Mouse (Mus musculus) lung, embryonic 14.5 days (tissue): Measurements from ENCODE around the gene Lbp. TPM values are rescaled to one million over a fixed set of nuclear protein-coding genes. Genes with fewer than 3 reads are reported as not detected.
A peak's percentile ranks its signal among the peaks of the same experiment; 100 is the strongest.

Source experiments
- ATAC-seq: fragments of 200-750 bp; cut with Nextera tagmentation; 2 replicates; pipeline ENCODE4 v1.8.0; 2017; ENCODE audit warnings: mild to moderate bottlenecking, moderate TSS enrichment, moderate library complexity; ENCODE audit not compliant: insufficient read depth
- DNase-seq: peaks from one replicate; pipeline ENCODE4 v3.0.0-alpha.2; 2015
- H3K27ac ChIP-seq: fragments of 300-500 bp; sonication (generic); 2 replicates; pipeline ENCODE4 v1.5.1; 2014; ENCODE audit warnings: low read depth, mild to moderate bottlenecking, moderate library complexity
- H3K27me3 ChIP-seq: fragments of 300-500 bp; sonication (generic); 2 replicates; pipeline ENCODE4 v1.6.1; 2014; ENCODE audit warnings: low read length, control low read depth; ENCODE audit not compliant: insufficient read depth
- H3K36me3 ChIP-seq: fragments of 300-500 bp; sonication (generic); 2 replicates; pipeline ENCODE4 v1.6.1; 2014; ENCODE audit warnings: control low read depth; ENCODE audit not compliant: insufficient read depth
- H3K4me1 ChIP-seq: fragments of 300-500 bp; sonication (generic); 2 replicates; pipeline ENCODE4 v1.6.1; 2014; ENCODE audit warnings: antibody characterized with exemption, control low read depth; ENCODE audit not compliant: insufficient read depth
- H3K4me2 ChIP-seq: fragments of 300-500 bp; sonication (generic); 2 replicates; pipeline ENCODE4 v1.6.1; 2014; ENCODE audit warnings: mild to moderate bottlenecking
- H3K4me3 ChIP-seq: fragments of 300-500 bp; sonication (generic); 2 replicates; pipeline ENCODE4 v1.5.1; 2014; ENCODE audit warnings: low read depth, low read length
- H3K9ac ChIP-seq: fragments of 300-500 bp; sonication (generic); 2 replicates; pipeline ENCODE4 v1.6.1; 2014
- H3K9me3 ChIP-seq: fragments of 300-500 bp; sonication (generic); 2 replicates; pipeline ENCODE4 v1.6.1; 2016; ENCODE audit warnings: low read depth, low read length, control low read depth
- CTCF ChIP-seq: IDR thresholded peaks from 2 replicates; pipeline ENCODE4 v1.5.1; 2016; ENCODE audit warnings: antibody characterized with exemption, low read depth
- WGBS: fragments of 180-500 bp; shearing (Covaris S2); extraction: QIAGEN DNeasy Blood & Tissue Kit; methylation state at CpG from one replicate; pipeline ENCODE4 v1.1.7; 2014; 5-methylcytosine and 5-hydroxymethylcytosine counted together
- polyA plus RNA-seq: library from polyadenylated mRNA; unstranded; fragments of >200 nt; fragmentation: Nextera tagmentation; extraction: Ambion mirVana; gene quantifications from 2 replicates; pipeline ENCODE4 v1.2.1, GENCODE M21; 2014

Gene Lbp
- polyA plus RNA-seq, 1 experiment from 2014 or later, result 9.9 TPM

- ATAC-seq (peak; percentile 89), DNase-seq (peak; percentile 67)
- no peak overlapping the region for H3K9ac ChIP-seq
Measured at GRCm38 (mm10) chr2:158324531-158325190, 18.4 kb downstream of the Lbp start.

GRCm38 (mm10) chr2:158325609-158326008, 19.3 kb downstream of the Lbp start:
- Histone ChIP-seq H3K27me3 (no peaks in the 10 kb centered on the region), H3K4me2 (no peak overlapping the region), H3K4me3 (no peak overlapping the region), H3K36me3 (no peaks in the 10 kb centered on the region), H3K4me1 (peaks cover 3% of the 10 kb centered on the region; the same call in 1 of the 2 replicates), H3K27ac (no peak overlapping the region), H3K9me3 (no peaks in the 10 kb centered on the region), H3K9ac (no peak overlapping the region)
- DNase-seq (no peak), ATAC-seq (no peak)
- no peak for TF ChIP-seq CTCF
- 86% methylated on average over 8 of the region's 8 CpGs for WGBS

More at GRCm38 (mm10) chr2:158324531-158325190, 18.4 kb downstream of the Lbp start:
- WGBS, result 59% methylated on average over 10 of the region's 10 CpGs
- H3K36me3 ChIP-seq, result no peaks in the 10 kb centered on the region
- no peak overlapping the region for H3K4me3 ChIP-seq
- peaks cover 3% of the 10 kb centered on the region; the same call in 1 of the 2 replicates for H3K4me1 ChIP-seq
- H3K27me3 ChIP-seq, result no peaks in the 10 kb centered on the region
- no peak overlapping the region for H3K4me2 ChIP-seq
- no peaks in the 10 kb centered on the region for H3K9me3 ChIP-seq
- no peak overlapping the region for H3K27ac ChIP-seq
- no peak for TF ChIP-seq CTCF

DNA sequence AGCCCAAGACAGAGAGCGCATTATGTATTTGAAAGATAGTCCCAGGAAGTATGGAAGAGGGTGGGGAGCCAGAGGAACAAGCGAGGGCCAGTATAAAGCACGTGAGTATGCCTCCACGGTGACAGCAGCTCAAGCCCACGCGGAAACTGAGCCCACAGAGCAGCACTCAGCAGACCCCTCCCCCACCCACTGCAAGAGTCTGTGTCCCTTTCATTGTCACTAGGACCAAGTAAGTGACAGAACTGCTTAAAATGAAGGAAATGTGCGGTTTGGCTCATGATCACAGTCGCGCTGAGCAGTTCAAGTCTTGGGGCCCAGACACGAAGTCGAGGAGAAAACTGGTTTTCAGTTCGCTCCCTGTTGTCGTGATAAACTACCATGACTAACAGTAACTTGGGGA, 28.1 kb downstream of the Lbp start:
- Histone ChIP-seq H3K9ac (no peak overlapping the region), H3K4me3 (no peak overlapping the region), H3K4me1 (no peaks in the 10 kb centered on the region), H3K4me2 (no peak overlapping the region), H3K36me3 (no peaks in the 10 kb centered on the region), H3K27ac (no peak overlapping the region), H3K27me3 (no peaks in the 10 kb centered on the region), H3K9me3 (no peaks in the 10 kb centered on the region)
- TF ChIP-seq CTCF, result no peak
- ATAC-seq (no peak), DNase-seq (no peak)
- 81% methylated on average over 13 of the region's 13 CpGs for WGBS

GRCm38 (mm10) chr2:158337698-158338097, 31.4 kb downstream of the Lbp start:
- H3K9me3 ChIP-seq, result no peaks in the 10 kb centered on the region
- no peak overlapping the region for H3K9ac ChIP-seq
- no peaks in the 10 kb centered on the region for H3K36me3 ChIP-seq
- no peak overlapping the region for H3K4me3 ChIP-seq
- H3K4me1 ChIP-seq, result no peaks in the 10 kb centered on the region
- H3K27ac ChIP-seq, result no peak overlapping the region
- H3K4me2 ChIP-seq, result no peak overlapping the region
- no peaks in the 10 kb centered on the region for H3K27me3 ChIP-seq
- TF ChIP-seq CTCF, result no peak
- WGBS, result 72% methylated on average over 10 of the region's 10 CpGs
- ATAC-seq (no peak), DNase-seq (no peak)

- Histone ChIP-seq H3K9ac (no peak overlapping the region), H3K27ac (no peak overlapping the region), H3K27me3 (no peaks in the 10 kb centered on the region), H3K4me2 (no peak overlapping the region), H3K9me3 (no peaks in the 10 kb centered on the region), H3K4me1 (no peaks in the 10 kb centered on the region), H3K36me3 (no peaks in the 10 kb centered on the region), H3K4me3 (no peak overlapping the region)
- TF ChIP-seq CTCF, result peak; percentile 91
- 38% methylated on average over 11 of the region's 11 CpGs for WGBS
- DNase-seq (peak; percentile 90), ATAC-seq (no peak; the same call in 1 of the 2 replicates)
Measured at GRCm38 (mm10) chr2:158339948-158340564, 33.8 kb downstream of the Lbp start.

DNA sequence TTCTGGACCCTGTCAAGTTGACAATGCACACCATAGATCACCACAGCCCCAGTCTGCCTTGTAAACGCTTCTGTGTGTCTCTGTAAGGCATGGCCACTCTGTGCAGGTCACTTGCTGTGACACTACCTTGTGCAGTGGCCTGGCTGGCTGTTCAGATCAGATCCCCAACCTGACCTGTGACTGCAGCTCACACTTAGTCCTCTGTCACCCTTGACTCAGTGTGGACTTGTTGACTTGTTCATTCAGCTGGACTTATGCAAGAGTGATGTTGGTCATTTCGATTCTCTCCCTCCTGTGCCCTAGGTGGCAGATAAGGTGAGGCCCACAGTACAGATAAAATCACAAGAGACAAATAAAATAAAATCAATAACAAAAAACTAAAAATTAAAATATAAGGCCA, 35.0 kb downstream of the Lbp start:
- Histone ChIP-seq H3K9me3 (no peaks in the 10 kb centered on the region), H3K9ac (no peak overlapping the region), H3K27ac (no peak overlapping the region), H3K4me3 (no peak overlapping the region), H3K4me2 (no peak overlapping the region), H3K36me3 (no peaks in the 10 kb centered on the region), H3K27me3 (no peaks in the 10 kb centered on the region), H3K4me1 (no peaks in the 10 kb centered on the region)
- ATAC-seq (no peak), DNase-seq (no peak)
- no peak for TF ChIP-seq CTCF
- 68% methylated on average over 2 of the region's 2 CpGs for WGBS

GRCm38 (mm10) chr2:158343495-158343894, 37.2 kb downstream of the Lbp start:
- Histone ChIP-seq H3K9ac (no peak overlapping the region), H3K4me1 (no peaks in the 10 kb centered on the region), H3K9me3 (no peaks in the 10 kb centered on the region), H3K27ac (no peak overlapping the region), H3K4me3 (no peak overlapping the region), H3K27me3 (no peaks in the 10 kb centered on the region), H3K36me3 (no peaks in the 10 kb centered on the region), H3K4me2 (no peak overlapping the region)
- ATAC-seq, result no peak
- 80% methylated on average over 5 of the region's 5 CpGs for WGBS
- no peak for DNase-seq
- no peak for TF ChIP-seq CTCF
